Mouse (Mus musculus) cerebral cortex, adult 2 months (tissue): Measurements from ENCODE around the gene Ghrl.

ENCODE experiments used
- WGBS: fragments of 180-500 bp; shearing (Covaris S2); methylation state at CpG from one replicate; pipeline ENCODE4 v1.1.7; 2018; 5-methylcytosine and 5-hydroxymethylcytosine counted together

The Ghrl gene

DNA sequence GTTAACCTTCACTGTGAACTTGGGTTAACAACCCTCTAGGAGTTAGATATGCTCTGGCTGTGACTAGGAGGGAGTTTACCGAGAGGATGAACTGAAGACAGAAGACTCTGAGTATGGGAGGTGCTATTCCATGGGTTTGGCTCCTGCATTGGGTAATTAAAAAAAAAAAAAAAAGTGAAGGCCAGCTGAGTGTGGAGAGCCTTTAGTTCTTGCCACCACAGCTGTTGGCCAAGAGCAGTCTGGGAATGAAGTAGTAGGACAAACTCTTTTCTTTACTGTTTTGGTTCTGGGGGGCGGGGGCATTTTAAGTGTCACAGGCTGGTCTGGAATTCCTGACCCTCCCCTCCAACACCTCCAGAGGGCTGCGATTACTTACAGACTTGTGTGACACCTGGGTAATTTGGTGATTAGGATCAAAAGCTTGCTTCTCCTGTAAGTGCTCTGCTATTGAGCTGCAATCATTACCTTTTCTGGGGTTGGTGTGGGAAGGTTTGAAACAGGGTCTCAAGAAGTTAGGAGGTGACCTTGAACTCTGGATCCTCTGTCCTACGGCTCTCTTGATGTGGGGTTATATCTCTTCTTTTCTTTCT, 23.8 kb downstream of the Ghrl start:
- WGBS = 78% methylated on average over 4 of the region's 4 CpGs

DNA sequence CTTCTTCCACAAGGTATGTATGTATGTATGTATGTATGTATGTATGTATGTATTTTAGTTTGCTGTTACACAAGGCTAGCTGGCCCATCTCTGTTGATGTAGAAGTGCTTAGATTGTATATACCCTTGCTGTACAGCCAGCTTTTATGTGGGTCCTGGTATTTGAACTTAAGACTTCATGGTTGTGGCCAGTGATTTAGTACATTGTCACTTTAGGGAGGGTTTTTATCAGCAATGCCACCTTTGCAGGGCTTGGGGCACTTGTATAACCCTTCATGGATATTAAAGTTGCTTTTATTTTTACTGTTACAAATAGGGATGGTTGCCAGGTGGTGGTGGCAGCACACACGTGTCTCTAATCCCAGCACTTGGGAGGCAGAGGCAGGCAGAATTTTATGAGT, 24.5 kb downstream of the Ghrl start:
- 53% methylated on average over 1 of the region's 1 CpGs for whole genome bisulfite sequencing

DNA sequence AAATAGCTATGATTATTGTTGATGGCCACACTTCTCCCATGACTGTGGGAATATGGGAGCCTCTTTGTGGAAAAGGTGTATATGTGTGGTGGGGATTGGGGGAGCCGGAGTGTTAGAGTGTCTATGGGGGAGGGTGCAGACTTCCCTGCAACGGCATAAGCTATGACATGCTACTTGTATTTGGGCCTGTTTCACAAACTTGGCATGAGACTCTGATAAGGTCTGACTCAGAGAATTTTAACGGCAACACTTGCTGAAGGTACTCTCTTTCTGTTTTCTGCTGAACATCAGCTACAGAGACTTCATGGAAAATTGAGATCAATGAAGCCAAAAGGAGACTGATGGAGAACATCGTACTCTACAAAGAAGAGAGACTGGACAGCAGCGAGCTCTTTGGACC, 26.3 kb downstream of the Ghrl start:
- 81% methylated on average over 5 of the region's 5 CpGs for WGBS

DNA sequence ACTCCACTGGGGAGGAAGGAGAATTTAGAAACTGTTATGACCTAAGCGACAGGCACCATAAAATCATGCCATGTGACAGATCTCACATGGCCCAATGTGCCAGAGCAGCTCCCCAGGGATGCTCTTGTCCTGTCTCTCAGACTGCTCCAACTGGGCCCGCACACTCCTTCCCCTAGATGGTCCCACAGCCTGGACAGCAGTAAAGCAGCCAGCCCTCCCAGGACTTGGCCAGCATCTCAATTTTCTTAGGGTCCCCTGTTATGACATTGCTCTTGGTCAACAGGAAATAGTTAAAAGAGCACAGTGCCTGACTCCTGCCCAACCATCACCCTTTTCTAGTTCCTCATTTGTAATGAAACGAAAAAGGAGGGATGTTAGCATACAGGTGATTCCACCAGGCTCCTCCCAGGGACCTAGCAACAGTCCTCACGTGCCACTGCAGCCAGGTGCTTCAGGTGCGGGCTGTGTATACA, 27.0 kb downstream of the Ghrl start:
- 91% methylated on average over 5 of the region's 5 CpGs for WGBS

DNA sequence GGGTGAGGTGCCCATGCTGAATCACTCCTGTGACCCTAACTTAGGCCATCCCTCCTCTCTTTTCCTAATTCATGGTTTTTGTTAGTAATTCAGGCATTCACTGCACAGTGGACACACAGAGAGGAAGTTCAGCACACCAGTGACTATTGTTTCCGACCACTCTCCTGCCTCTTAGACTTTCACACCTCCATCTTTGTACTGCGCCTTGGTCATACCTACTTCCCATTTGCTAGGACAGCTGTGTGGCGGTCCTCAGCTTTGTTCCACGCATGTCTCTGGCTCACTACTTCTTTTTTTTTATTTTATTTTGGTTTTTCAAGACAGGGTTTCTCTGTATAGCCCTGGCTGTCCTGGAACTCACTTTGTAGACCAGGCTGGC, 28.6 kb downstream of the Ghrl start:
- 81% methylated on average over 4 of the region's 4 CpGs for WGBS

DNA sequence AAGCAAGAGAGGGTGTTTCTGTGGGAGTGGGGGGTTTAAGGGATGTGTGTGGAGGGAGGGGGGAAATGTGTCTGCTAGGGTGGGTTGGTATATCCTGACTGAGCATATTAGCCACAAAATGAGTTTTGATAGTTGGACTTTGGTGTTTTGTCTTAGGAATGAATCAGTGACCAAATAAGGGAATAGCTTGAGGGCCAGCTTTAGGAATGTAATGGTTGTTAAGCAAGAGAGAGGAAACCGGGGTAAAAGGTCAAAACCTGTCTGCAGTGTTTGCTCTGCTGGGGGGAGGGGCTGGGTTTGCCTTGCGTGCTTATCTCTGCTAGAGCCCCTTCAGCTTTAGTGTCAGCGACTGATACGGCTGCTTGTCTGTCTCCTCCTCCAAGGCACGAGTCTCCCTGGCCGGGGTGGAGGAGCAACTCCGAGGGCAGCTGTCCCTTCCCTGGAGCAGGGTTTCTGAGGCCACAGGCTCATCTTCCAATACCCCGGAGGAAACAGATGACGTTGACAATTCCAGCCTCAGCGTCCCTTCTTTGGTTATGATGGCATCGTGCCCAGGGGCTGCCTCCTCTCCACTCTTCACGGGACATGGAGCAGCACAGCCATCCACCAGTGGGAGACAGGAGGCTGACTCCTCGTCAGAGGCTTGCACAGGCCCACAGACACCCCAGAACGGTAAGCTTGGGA, 29.1 kb downstream of the Ghrl start:
- WGBS = 35% methylated on average over 14 of the region's 14 CpGs

DNA sequence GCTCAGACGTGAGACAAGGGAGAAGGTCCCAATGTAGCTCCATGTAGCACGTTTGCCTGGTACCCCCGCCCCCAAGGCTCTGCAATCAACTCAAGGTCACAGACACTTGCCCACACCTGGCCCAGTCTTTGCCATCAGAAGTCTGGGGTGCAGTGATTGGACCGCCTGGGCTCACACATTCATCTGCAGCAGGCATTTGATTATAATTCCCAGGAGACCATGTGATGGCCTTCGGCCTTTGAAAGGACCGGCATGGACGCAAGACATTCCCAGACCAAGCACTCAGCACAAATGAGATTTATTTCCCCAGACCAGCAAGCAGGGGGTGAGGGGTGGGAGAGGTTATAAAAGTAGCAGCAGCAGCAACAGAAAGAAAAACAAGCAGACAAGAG, 29.7 kb downstream of the Ghrl start:
- WGBS = 60% methylated on average over 7 of the region's 7 CpGs

DNA sequence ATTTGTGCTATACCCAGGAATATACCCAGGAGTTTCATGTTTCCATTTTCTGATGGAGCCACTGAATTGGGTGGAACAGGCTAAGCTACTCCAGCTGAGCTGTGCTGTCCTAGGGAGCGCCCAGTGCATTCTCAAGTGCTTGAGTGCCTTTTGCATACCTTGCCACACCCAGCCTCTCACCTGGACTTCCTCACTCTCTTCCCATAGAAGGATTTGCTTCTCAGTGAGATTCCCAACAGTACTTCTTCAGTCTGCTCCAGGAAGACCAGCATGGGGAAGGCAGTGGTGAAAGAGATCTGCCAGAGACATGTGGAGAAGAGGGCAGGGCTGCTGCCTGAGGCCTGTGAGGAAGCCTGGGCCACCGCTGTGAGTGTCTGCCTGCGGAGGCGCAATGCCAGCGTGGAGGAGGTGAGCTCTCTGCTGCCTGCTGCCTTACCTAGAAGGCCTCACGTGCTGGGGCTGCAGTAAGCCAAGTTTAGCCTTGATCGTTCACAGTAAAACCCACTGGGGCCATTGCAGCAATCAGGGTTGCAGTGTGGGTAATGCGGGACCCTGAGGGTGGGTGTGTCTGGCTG, 33.0 kb downstream of the Ghrl start:
- 65% methylated on average over 8 of the region's 8 CpGs for WGBS

DNA sequence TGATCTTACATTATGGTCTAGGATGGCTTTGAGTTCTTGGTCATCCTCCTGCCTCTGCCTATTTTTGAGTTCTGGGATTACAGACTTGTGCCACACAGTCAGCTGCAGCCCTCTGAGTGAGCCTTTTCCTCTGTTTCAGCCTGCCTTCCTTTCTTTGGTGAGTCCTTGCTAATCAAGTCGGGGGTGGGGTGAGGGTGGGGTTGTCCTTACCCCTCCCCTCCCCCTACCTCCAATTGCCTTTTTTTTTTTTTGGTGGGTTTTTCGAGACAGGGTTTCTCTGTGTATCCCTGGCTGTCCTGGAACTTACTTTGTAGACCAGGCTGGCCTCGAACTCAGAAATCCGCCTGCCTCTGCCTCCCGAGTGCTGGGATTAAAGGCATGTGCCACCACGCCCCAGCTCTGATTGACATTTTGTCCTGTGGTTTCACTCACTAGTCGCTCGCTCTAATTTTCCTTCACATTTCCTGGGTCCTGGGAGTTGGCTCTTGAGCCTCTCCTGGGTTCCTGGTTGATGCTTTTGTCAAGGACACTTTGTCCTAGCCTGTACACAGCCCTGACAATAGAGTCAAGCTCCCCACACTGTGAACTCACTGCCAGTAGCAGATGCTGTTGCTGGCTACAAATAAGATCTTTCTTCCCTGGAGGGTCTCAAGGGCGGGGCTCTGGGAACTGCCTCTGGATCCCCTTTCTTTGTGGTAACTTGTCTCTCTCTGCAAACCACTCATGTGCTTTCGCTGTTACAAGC, 36.4 kb downstream of the Ghrl start:
- 89% methylated on average over 10 of the region's 10 CpGs for WGBS

DNA sequence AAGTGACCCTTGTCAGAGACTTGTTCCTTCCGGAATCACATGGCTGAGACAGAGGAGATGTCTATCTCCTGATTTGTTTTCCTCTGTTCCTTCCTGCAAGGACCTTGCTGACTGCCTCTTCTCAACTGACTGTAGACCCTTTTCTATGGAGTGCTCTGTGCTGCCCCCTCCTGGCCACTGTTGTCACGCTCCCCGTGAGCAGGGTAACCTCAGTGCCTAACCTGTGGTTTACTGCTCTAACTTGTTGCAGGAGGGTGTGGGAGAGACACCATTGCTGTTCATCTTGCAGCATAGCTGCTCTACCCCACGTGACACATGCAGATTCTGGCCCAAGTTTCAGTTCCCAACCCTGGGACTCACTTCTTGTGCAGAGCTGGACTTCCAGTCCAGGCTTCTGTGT, 38.4 kb downstream of the Ghrl start:
- WGBS = 32% methylated on average over 4 of the region's 4 CpGs

DNA sequence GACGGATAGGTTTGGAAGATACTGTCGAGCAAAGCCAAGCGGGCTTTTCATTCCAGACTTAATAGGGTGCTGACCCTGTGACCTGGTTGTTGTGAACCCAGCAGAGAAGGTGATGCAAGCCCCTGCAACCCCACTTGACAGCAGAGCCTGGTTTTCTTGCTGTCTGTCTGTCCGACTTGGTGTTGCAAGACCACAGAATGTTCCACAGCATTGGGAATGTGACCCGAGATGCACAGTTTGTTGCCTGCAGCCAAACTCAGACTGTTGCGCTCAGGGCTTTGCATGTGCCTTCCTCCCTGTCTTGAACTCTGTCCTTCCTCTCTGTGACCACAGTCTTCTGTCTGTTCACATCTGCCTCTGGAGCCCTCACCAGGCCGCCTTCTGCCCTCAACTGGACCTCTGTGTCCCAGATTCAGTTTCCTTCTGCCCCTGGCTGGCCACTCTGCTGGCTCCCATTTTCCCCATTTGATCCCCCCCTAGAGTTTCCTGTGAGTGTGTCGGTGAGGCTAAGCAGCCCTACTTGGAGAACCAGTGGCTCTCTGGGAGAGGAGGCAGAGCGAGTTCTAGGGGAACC, 39.6 kb downstream of the Ghrl start:
- 74% methylated on average over 9 of the region's 9 CpGs for WGBS

DNA sequence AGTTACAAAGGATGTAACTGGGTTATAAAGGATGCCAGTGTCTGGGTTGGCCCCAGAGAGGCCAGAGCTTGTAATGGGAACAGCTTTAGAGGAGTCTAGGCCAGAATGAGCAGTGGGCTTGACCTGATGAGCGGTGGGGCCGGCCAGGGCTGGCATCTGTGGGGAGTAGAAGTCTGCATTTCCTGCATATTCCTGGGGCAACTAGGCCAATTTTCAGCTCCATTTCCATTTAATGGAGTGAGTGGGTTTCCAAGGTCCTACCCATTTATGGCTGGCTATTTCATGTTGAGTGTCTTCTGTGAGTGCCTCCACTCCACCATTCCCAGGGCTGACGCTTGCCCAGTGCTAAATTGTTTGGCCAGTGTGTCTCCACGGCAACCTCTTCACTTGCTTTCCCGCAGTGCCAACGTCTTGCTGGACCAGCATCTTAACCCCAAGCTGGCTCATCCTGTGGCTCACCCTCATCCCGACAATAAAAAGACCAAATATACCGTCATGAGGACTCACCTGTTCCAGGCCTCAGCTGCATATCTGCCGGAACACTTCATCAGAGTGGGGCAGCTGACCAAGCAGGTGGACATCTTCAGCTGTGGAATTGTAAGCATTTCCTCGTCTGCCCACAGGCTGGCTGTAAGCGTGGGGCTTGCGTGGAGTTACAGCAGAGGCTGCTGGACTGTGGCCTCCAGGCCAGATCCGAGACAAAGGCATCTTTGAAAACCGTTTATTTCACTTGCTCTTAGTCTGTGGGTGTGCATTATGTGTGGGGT, 41.3 kb downstream of the Ghrl start:
- 68% methylated on average over 14 of the region's 14 CpGs for WGBS

DNA sequence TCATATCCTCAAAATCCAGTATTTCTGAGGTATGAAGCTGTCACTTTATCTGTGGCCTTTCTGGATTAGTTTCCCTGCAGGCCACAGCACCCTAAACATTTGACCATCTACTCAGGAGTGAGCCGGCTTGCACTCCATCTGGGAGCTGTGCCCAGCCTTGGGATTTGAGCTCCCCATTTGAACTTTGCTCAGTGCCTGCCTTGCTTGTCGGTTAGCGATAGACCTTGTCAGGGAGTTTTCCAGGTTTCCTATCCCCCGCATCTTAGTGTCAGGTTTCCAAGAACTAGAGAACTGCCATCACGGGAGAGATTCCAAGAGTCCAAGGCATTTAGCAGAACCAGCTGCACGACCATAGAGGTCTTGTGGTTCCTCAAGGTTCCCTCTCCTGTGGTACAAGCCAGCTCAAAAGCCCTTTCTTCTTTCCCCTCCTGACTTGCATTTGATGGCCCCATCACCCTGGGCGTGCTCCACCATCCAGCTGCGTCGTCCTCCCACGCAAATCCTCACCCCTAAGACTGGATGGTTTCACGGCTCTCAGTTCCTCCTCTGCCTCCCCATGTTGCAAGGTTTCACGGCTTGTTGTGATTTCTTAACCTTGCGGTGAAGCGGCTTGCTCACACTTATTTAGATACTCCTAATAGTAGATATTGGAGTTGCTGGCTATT, 42.5 kb downstream of the Ghrl start:
- 78% methylated on average over 14 of the region's 14 CpGs for WGBS

DNA sequence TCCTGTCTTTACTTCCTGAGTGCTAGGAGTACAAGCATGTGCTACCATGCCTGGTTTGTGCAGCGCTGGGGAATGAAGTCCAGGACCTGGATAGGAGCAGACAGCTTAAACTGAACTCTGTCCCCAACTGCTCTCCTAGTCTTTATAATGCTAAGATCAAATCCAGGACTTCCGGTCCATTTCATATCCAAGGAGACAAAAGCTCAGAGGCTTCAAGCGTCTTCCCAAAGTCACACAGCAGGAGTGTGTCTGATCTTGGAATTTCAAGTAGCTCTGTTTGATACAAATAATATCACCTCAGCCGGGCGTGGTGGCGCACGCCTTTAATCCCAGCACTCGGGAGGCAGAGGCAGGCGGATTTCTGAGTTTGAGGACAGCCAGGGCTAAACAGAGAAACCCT, 43.7 kb downstream of the Ghrl start:
- 97% methylated on average over 9 of the region's 9 CpGs for WGBS

DNA sequence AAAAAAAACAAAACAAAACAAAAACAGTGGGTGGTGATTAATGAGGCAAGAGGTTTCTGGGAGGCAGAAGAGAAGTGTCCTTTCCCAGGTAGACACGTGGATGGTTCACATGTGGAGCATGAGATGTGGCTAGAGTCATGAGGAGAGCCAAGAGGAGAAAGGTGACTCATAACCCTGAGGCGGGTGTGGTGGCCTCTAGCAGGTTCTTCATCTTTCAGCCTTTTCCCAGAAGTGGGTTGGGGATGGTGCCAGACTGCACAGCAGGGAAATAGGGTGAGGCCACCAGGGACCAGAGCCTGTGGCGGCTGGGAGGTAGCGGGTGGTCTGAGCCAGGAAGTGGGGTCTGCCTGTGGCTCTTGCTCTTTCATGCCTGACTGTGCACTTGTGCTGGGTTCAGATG, 44.4 kb downstream of the Ghrl start:
- 86% methylated on average over 4 of the region's 4 CpGs for WGBS

DNA sequence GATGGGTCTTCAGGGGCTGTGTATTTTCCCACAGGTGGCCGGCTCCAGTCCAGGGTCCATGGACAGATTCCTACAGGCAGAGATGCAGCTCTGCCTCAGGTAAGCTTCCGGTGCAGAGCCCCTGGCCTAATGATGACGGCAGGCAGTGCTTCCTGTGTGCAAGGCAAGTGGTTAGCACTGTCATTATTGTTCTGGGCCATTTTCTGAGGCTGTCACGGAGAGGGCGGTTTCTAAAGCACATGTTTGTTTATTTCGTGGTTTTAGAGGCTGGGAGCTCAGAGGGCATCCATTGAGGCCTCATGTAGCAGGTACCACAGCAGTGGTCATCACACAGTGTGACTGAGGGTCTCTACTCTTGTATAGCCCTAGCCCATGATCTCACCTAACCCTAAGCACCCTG, 46.7 kb downstream of the Ghrl start:
- WGBS = 89% methylated on average over 6 of the region's 6 CpGs

DNA sequence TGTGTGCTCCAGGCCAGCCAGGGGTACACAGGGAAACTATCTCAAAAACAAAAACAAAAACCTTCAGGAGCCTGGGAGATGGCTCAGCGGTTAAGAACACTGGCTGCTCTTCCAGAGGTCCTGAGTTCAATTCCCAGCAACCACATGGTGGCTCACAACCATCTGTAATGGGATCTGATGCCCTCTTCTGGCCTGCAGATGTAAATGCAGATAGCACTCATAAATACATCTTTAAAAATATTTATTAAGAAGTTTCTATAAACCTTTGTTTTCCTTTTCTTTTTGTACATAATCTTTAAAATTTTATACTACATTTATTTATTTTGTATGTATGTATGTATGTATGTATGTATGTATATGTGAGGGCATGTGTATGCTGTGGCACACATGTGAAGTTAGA, 47.7 kb downstream of the Ghrl start:
- WGBS = 89% methylated on average over 1 of the region's 1 CpGs

DNA sequence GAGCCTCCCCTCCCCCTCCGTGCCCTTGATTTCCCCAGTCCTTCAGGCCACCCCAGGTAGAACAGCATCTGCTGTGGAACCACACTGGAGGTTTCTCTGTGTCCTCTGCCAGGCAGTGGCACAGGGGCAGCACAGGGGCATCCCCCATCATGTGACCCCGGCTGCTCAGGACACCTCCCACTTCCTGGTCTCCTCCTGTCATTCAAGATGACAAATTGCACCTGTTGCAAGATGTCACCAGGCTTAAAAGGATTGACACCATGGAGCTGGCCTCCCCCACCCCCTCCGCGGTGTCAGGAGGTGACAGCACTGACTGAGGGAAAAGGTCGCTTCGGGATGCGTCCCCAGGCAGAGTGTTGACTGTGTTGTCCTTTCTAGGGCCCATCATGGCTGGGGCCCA, 49.9 kb downstream of the Ghrl start:
- 93% methylated on average over 7 of the region's 7 CpGs for WGBS

DNA sequence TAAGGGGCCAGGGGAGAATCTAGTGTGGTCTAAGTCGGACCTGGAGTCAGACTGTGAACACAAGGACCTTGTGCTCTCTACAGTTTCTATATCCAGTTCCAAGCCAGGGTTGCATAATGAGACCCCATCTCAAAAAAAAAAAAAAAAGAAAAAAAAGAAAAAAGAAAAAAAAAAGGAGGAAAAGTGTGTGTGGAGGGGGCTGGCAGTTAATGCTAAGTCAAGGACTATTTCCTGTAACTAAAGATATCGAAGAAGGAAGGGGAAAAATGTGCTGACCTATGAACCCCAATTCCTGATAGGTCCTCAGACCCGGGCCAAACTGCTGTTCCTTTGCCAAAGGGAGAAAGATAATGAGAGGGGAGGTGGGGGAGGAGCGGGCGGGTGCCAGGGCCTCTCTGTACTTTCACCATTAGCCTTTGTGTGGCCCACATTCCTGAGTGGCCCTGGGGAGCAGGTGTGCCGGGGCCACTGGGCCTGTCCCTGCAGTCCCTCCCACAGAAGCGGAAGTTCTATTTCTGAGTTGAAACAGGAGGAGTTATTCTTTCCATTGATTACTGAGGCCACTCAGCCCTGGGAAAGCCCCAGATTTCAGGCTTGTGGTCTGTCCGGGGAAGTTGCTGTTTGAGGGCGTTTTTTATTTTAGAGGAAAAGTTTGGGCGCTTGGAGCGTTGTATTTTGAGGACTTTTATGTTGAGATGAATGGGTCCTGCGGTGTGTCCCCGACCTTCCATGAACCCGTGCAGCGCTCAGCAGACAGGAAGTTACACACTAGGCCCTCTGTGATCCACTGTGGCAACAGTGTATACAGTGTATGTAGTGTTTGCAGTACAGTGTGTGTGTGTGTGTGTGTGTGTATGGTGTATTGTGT, 51.2 kb downstream of the Ghrl start:
- 45% methylated on average over 15 of the region's 15 CpGs for WGBS

DNA sequence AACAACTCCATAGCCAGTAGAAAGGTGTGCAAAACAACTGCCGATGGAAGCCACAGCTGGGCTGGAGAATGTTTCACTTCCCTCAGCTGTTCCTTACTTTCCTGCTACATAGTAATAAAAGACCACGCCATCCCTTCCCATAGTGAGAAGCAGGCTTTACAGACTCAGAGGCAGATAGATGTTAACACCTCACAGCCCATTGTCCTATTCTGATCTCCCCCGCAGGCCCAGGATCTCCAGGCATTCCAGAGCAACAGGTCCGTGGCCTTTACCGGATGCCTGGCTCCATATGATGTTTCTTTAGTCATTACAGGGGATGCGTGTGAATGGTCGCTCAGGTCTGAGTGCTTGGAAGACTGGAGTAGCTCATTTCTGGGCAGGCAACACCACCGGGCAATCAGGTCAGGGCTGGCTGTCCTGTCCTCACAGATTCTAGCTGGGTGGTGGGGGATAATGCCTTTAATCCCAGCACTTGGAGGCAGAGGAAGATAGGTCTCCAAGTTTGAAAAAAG, 52.0 kb downstream of the Ghrl start:
- 73% methylated on average over 8 of the region's 8 CpGs for WGBS
